Mouse (Mus musculus): Measurements from ENCODE around the gene Tor2a.

The Tor2a gene

DNA sequence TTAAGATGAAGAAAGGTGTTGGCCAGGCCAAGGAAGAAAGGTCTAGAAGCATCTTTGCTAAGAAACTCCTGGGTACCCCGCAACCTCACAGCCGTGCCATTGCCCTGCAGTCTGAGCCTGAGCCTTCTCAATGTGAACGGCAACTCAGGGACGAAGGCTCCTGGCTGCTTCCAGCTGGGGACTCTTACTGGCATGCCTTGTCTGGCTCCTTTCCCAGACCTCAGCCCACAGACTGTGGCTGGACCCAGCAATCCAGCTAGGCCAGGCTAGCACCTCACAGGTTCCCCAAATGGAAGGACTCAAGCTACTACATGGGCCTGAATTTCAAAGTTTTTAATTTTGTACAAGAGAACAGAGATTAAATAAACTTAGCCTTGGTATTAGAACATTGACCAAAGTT is 4.8 kb downstream of the Tor2a start:
- DNase-seq (ENCODE audit: low spot score in 2 of 2): no peak

DNA sequence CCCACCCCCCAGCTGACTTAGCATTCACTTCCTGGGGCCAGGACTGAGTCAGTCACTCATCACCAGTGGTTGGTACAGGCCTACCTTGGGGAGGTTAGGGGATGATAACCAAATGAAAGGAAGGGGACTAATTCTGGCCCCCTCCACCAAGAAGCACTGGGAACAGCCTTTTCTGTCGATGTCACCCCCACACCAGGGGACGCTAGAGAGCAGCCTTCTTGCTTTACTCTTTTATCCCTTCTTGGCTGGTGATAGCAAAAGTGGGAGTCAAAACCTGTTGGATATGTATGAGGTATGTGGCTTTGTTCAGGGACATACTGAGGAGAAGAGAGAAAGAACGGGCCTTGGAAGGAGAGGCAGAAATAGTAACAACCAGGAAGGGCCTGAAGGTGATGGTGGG is 6.3 kb downstream of the Tor2a start:
- DNase-seq (ENCODE audit: low spot score in 2 of 2): no peak

DNA sequence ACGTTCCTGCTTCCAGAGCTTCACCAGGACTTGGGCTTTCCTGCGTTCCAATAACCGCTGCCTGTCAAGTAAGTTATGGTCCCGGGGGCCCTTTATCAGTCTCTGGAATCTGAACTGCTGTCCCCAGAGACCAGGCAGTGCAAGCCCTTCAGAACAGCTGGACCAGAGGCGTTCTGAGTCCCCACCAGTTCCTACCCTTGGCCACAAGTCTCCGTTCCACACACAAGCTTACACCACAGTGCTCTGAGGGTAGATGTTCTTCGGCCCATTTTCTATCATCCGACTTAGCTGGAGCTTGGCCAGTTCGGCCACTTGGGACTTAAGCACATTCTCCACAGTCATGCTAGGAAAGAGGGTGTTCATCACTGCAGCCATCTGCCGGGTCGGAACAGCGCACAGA is 10.2 kb downstream of the Tor2a start:
- no peak for DNase-seq (ENCODE audit: low spot score in 2 of 2)

DNA sequence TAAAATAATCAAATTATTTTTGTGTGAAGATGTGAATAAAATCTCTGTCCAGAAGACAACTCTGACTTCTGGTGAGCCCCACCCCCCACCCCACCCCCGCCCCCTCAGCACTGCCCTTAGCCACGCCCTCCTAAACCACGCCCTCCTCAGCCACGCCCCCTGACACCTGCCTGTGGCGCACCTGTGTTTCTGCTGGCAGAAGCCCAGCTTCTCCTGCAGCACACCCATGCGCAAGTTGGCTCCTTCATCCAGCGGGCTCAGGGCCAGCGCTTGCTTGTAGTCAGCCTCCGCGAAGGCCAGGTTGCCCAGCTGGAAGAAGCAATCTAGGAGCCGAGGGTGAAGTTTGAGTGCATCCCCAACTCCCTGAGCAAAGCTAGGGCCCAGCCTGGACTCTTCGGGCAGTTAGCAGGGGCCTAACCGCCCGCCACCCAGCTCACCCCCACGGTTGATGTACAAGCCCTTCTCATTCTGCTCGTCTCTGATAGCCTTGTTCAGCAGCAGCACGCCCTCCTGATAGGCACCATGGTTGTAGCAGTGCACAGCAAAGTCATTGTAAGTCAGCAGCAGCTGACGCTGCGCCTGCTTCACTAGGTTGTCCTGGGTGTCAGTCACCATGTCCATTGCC is 11.7 kb downstream of the Tor2a start:
- DNase-seq (ENCODE audit: low spot score in 2 of 2): no peak

DNA sequence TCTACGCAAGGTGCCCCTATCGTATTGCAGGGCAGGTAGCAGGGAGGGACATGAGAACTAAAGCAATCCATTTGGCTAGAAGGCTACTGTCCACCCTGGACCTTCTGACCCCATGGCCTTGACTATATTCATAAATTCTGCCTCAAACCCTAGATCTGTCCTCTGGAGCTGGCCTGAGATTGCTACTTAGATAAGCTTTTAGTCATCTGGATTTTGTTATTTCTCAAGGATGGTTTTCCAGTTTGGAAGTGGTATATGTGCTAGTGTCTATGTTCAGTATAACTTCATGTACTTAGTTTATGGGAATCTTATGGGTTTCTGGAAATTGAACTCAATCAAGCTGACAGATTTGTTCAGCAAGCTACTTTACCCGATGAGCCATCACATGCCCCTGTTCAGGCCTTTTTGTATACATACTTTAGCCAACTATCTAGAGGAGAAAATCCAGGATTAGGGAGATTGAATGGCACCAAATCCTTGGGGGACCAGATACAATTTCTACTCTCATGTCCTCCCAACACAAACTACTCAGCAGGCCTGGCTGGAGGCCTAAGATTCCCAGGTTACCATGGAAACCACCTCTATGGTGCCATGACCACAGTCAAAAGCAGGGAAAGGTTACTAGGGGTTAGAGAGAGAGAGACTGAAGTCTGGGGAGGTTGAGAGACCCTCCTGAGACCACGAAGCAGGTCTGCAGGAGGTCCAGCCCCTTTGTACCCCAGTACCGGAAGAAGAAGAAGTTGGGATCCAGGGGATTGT is 12.5 kb downstream of the Tor2a start:
- no peak for DNase-seq (ENCODE audit: low spot score in 2 of 2)

DNA sequence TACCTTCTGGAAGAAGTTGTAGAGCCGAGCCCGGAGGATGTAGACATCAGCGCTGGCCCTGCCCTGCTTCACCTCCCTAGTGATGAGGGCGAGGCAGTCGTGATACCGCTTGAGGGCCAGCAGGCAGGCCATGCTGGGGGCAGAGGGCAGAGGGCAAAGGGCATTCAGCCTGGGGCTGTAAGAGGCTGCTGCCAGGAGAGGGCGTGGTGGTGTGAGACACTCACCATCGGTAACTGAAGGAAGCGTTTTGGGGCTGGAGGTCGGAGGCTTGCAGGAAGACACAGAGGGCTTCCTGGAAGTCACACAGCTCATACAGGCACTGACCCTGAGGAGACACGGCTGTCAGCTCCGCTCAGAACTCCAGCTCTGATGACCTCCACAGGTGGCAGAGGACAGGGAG is 14.9 kb downstream of the Tor2a start:
- DNase-seq (ENCODE audit: low spot score in 2 of 2): no peak

DNA sequence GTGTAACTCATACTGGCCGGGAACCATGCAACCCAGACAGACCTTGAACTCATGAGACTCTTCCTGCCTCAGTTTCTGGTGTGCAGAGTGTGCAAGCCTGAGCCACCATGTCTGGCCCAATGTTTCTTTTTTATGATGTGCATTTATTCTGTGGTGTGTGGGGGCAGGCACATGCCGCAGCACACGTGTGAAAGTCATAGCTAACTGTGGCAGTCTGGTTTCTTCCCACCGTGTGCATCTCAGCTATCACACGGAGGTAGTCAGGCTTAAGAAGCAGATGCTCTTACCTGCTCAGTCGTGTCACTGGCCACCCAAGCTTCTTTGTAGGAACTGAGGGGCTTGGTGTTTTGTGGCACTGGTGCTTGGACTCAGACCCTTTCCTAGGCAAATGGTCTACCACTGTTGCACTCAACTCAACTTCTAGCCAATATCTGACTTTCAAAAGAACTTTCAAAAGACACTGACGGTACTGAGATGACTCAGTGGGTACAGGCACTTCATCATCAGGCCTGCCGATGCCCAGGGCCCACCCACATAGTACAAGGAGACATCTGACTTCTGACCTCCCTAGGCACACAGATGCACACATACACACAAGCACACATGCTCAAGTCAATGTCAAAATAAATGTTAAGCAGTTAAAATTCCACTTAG is 15.7 kb downstream of the Tor2a start:
- no peak for DNase-seq (ENCODE audit: low spot score in 2 of 2)

DNA sequence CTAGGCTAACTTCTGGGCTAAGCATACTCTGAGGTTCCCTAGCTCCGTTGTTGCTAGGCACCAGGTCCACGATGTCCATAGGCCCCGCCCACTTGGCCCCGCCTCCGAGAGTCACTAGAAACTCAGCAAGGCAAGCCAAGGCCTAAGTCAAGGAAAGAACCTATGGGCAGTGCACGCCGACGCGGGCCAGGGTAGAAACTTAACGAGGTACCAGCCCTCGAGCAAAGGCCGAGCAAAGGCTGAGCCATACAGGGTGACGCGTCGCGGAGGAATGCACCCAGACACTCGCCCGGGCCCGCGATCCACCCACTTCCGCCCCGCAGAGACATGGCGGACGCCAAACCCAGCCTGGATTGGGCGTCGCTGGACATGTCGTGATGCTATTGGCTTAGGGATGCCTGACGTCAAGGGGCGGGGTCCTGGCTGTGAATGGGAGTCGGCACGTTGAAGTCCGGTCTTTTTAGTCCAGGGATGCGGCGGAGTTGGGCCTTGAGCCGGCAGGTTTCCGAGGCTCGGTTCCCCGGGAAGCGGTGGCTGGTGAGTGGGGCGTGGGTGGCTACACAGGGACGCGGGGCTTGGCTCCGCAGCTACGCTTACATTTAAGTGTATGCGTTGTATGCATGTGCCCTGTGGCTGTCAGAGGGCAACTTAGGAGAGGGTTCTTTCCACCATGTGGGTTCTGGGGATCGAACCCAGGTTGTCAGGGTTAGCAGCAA is 18.5 kb downstream of the Tor2a start, which contains the start of the genes Ttc16 and Ptrh1:
Ttc16 (minus strand) TSS at position 275 of the 716 bp plus-strand sequence.
Ptrh1 (plus strand) TSS at position 428 of the 716 bp plus-strand sequence.
- DNase-seq (ENCODE audit: low spot score in 2 of 2): peak; percentile 97 to 99

DNA sequence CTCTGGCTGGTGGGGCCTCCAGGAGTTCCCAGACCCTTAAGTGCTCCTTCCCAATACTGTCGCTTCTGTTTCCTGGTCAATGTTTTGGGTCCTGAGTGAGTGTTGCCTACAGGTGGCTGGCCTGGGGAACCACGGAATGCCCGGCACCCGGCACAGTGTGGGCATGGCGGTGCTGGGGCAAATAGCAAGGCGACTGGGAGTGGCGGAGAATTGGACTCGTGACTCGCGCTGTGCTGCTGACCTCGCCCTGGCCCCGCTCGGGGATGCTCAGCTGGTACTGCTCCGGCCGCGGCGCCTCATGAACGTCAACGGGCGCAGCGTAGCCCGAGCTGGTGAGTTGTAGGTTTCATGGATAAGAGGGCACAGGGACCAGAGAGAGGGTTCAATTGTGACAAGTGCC is 19.2 kb downstream of the Tor2a start:
- no peak for DNase-seq (ENCODE audit: low spot score in 2 of 2)

DNA sequence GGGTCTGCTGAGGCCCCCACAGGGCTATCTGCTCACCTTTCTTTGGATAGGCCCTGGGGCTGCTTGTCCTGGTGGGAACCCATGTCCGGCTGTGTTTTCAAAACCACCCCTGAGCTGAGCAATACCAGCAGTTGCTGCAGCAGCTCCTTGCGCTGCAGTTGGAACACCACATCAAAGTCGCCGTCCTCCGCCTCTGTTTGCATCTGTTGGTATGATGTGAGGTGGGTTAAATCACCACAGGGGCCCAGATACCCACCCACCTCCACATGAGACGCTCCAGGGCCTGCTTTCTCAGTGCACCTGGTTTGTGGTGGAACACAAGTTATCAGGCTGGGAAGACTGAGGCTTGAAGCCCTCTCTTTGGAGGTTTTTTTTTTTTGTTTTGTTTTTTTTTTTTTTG is 21.0 kb downstream of the Tor2a start:
- DNase-seq (ENCODE audit: low spot score in 2 of 2): no peak

DNA sequence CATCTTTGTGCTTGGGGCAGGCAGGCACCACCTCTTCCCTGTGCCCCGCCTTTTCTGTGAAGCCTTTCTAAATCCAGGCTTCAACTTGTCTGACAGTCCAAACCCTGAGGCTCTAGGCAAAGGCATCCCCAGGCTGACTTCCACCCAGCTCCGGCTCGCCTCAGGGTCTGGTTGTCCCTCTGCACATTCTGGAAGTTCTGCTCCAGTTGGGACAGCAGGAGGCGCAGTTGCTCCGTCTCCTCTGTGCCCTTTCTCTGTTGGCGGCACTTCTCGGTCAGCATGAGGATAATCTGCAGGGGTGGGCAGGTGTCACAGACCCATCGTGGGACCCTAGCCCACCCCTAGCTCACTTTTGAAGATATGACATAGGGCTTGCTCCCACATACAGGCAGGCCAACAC is 22.1 kb downstream of the Tor2a start:
- DNase-seq (ENCODE audit: low spot score in 2 of 2): peak; percentile 55 to 65

DNA sequence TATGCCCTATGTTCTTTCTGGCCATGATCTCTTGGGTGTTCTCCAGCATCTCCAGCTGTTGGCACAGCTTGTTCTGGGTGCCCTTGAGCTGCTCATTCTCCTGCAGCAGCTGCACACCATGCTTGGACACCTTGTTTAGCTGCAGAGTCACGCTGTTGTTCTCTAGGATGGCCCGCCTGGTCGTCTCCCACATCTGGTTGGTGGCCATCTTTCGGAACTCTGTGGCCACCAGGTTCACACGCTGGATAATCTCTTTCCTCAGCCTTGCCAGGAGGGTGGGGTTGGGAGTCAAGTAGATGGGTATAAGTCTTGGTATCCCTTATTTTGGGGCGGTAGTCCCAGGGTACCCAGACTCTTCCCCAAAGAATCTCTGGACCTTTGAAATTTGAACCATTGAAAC is 22.7 kb downstream of the Tor2a start:
- no peak for DNase-seq (ENCODE audit: low spot score in 2 of 2)

DNA sequence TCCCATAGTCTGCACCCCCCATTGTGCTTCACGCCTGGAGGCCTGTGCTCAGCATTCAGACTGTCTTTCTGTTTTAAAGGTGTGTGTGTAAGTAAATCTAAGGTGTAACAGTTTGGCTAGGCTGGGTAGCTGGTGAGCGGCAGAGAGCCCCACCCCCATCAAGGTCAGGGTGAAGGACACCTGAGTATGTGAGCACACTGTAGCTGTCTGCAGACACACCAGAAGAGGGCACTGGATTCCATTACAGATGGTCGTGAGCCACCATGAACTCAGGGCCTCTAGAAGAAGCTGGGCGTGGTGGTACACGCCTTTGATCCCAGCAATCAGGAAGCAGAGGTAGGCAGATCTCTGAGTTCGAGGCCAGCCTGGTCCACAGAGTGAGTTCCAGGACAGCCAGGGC is 24.7 kb downstream of the Tor2a start:
- DNase-seq (ENCODE audit: low spot score in 2 of 2): no peak

DNA sequence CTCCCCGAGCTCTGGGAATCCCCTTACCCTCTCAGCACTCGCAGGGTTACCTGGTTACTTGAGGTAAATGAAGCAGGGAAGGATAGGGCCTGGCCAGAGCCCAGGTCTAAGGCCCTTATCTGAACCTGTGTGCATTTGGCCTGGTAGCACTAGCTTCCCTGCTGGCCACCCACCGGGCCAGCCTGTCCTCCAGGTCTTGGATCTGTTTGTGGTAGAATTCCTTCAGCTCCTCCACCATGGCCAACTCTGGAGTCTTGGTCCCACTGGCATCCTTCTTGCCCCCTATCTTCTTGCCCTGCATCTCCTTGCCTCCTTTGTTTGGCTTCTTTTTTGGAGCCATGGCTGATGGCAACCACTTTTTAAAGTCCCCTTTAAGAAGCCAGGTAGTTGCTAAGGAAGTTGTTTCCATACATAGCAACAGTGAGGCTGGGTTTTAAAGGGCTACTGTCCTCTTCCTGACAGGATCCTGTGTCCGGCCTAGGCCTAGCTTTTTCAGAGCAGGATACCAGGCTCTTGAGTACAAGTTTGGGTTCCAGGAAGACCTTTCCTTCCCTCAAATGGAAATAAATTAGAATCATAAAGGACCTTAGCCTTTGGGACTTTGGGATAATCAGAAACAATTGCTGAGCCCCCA is 27.1 kb downstream of the Tor2a start, which contains the start of gene Cfap157:
Cfap157 (minus strand) TSS at position 381 of the 634 bp plus-strand sequence.
- no peak for DNase-seq (ENCODE audit: low spot score in 2 of 2)

DNA sequence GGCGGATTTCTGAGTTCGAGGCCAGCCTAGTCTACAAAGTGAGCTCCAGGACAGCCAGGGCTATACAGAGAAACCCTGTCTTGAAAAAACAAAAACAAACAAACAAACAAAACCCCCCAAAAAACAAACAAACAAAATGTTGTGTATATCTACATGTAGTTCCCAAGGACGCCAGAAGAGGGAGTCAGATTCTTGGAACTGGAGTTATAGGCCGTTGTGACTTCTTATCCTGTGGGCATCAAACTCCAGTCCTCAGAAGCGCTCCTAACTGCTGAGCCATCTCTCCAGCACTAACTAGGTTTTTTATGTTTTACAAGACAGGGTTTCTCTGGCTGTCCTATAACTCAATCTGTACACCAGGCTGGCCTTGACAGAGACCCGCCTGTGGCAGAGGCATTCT is 30.1 kb downstream of the Tor2a start:
- no peak for DNase-seq (ENCODE audit: low spot score in 2 of 2)

DNA sequence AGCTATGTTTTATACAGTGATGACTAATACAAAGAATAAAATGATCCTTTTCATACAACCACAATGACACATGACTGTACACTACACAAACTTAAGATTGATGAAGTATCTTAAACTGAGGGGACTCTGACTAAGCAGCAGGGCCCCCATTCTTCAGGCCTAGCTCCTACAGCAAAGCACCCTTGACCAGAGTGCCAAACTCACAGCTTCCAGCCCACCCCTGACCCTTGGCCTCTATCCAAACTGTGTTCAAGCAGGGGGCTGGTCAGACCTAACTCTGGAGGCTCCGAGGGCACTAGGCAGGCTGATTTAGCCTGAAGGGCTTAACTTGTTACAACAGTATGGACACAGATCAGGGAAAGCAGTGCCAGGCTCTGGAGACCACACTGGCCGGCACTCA is 31.5 kb downstream of the Tor2a start:
- no peak for DNase-seq (ENCODE audit: low spot score in 2 of 2)

DNA sequence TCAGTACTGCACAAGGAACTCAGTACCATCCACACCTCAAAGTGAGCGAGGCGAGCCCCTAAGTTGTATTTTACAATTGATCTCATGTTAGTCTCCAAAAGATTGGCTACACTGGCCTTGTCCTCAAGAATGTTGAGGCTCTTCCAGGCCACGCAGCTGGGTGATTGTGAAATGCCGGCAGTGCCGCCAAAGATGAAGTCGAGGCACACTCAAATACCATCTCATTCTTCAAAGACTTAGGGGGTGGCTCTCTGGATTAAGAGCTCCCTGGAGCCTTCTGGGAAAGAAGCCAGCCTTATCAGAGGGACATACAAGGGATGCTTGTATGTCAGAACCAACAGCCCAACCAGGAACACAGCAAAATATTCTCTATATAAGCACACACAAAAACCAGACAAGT is 34.3 kb downstream of the Tor2a start:
- no peak for DNase-seq (ENCODE audit: low spot score in 2 of 2)

DNA sequence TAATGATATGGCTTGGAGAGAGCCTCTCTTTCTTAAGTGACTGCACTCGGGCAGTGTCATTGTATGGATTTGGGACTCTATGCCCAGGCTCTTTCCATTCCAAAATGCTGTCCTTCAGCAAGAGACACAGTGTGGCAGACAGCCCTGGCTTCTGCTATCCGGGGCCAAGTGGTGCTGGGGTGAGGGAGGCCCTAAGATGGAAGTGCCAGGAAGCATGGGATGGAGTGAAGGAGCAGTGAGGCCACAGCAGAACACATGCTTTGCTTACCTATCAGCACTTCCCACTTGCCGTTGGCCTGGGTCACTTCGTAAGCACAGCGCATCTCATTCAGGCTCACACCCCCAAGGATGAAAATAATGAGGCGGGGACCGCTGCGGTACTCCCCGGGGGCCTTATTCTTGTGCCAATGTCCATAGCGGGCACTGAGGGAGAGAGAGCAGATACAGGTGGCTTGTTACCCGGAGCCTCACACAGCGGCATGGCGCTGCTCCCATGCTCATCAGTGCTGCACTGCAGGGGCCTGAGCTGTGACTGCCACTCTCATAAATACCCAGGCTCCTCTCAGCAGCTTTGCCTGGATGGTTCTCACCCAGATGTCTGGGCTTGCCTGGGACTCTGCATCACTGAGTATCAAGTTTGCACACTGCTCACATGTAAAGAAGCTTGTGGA is 38.8 kb downstream of the Tor2a start:
- no peak for DNase-seq (ENCODE audit: low spot score in 2 of 2)

DNA sequence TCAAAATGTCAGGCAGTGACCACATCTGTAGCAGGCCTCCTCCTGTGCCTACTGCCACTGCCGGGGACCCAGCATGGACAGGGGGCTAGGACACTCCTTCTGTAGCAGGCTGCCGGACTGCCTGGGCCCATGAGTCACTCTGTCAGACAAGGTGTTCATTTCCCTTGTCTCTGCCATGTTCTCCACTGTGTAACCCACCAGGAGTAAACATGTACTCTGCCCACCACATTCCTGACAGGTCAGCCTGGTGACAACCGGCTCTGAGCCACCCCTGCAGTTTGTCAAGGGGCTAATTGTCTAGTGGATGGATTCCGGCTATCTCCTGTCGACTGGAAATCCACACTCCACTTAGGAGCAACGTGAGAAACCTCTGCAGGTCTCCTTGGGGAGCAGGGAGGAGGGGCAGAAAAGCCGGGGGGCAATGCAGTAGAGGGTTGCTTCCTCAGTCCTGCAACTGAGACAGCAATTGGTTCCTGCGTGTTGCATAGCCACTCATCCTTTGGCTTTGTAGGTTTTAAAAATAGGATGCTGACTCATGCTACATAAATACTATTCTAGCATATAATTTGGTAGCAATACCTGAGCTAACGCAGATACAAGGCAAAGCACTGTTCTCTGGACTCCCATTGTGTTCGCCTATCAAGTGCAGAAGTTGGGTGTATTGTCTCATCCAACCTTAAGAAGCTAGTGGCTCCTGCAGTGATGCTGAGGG is 41.4 kb downstream of the Tor2a start:
- DNase-seq (ENCODE audit: low spot score in 2 of 2): peak; percentile 44 to 46

DNA sequence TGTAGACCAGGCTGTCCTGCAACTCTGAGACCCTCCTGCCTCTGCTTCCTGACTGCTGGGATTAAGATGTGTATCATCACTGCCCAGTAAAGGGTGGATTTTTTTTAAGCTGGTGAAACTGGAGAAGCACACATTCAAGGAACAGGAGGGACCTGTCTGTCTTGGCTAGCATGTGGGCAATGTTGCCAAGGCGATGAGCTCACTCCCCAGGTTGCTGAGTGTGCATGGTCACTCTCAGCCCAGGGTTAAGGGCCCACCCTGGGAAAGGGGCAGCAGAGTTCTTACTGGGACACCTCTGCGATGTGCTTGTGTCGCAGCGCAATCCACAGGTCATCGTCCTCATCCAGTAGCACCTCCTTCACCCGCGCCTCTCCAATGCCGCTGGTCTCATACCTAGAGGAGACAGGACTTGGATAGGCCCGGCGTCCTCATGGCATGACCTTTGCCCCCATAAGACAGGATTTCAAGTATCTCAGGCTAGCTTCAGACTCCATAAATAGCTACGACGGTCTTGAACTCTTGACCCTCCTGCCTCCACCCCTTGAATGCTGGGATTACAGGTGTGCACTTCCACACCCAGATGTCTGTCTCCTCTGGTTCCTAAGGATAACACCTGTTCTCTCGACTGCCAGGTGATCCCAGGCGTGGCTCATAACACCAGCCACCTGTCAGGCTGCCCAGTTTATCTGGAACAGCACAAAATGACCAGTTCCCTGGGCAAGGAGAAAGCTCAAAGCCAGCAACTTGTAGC is 52.0 kb downstream of the Tor2a start:
- no peak for DNase-seq (ENCODE audit: low spot score in 2 of 2)

Measured in right cerebral cortex, adult 2 months (tissue).